Mouse (Mus musculus) kidney, adult 2 months (tissue): Measurements from ENCODE around the gene Fndc7. TPM values are rescaled to one million over a fixed set of nuclear protein-coding genes. Genes with fewer than 3 reads are reported as not detected.
A peak's percentile ranks its signal among the peaks of the same experiment; 100 is the strongest.

ENCODE experiments used
- DNase-seq: peaks from one replicate; pipeline ENCODE4 v3.0.0; 2021
- H3K27ac ChIP-seq: fragments of 200-500 bp; 2 replicates; pipeline ENCODE4 v1.5.1; 2012; ENCODE audit warnings: low read depth, low read length, control low read depth, inconsistent platforms; ENCODE audit not compliant: insufficient read depth
- H3K27me3 ChIP-seq: fragments of 200-500 bp; replicated peaks from 2 replicates; pipeline ENCODE4 v1.6.1; 2012; ENCODE audit warnings: mild to moderate bottlenecking, moderate library complexity, low read length, inconsistent platforms; ENCODE audit not compliant: control insufficient read depth, insufficient read depth
- H3K36me3 ChIP-seq: fragments of 200-500 bp; 2 replicates; pipeline ENCODE4 v1.6.1; 2012; ENCODE audit warnings: mild to moderate bottlenecking, moderate library complexity, low read length, inconsistent platforms; ENCODE audit not compliant: control insufficient read depth, insufficient read depth
- H3K4me1 ChIP-seq: fragments of 200-500 bp; 2 replicates; pipeline ENCODE4 v1.6.1; 2011; ENCODE audit warnings: low read length; ENCODE audit not compliant: control insufficient read depth, insufficient read depth
- H3K4me3 ChIP-seq: fragments of 200-500 bp; 2 replicates; pipeline ENCODE4 v1.5.1; 2011; ENCODE audit warnings: mild to moderate bottlenecking, low read depth, low read length, control low read depth; ENCODE audit not compliant: insufficient read depth
- CTCF ChIP-seq: fragments of 200-500 bp; conservative IDR thresholded peaks from 2 replicates; pipeline ENCODE4 v1.5.1; 2011; ENCODE audit warnings: low read depth, mild to moderate bottlenecking, control low read depth, low read length, moderate library complexity, mixed read lengths; ENCODE audit not compliant: insufficient read depth, insufficient read length
- POLR2A ChIP-seq: fragments of 200-500 bp; IDR thresholded peaks from one replicate; pipeline ENCODE4 v1.6.1; 2011; ENCODE audit warnings: low read depth, low read length, control low read depth
- WGBS: fragments of 180-500 bp; shearing (Covaris S2); methylation state at CpG from one replicate; pipeline ENCODE4 v1.1.7; 2018; 5-methylcytosine and 5-hydroxymethylcytosine counted together
- polyA plus RNA-seq: library from polyadenylated mRNA; depleted of rRNA; stranded (reverse); fragments of >200 nt; gene quantifications from 2 replicates; pipeline ENCODE4 v1.2.3, GENCODE M21; 2012

The Fndc7 gene
- polyA plus RNA-seq, 1 experiment = 0.25 TPM

GRCm38 (mm10) chr3:108910303-108911080 is 20.7 kb upstream of the Fndc7 start:
- H3K4me1 ChIP-seq = peaks cover 11% of the 10 kb centered on the region
- H3K36me3 ChIP-seq = peaks cover 2% of the 10 kb centered on the region
- H3K27ac ChIP-seq = peak overlapping the region; percentile 97
- H3K4me3 ChIP-seq = peak overlapping the region; percentile 81
- no peaks in the 10 kb centered on the region for H3K27me3 ChIP-seq
- WGBS = under 1% methylated on average over 32 of the region's 32 CpGs
- DNase-seq = peak; percentile 32
- no peak for TF ChIP-seq POLR2A
- no peak for TF ChIP-seq CTCF

DNA sequence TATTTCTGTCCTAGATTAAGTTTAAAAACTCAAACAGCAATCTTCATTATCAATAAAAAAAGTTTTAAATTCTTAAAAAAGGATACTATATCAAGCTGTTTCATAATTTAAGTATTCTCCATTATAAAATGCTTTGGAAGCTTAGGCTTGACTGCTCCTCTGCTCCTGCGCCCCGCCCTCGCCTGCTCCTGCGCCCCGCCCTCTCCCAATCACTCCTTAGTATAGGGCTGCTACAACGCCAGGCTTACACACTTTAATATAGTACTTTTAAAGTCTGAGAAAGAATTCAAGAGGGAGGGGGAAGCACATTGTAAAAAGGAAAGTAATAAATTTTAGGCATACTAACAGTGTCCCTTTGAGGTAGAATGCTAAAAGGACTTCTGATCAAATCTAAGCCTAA is 13.1 kb upstream of the Fndc7 start:
- TF ChIP-seq CTCF (no peak), POLR2A (no peak)
- Histone ChIP-seq H3K27me3 (no peaks in the 10 kb centered on the region), H3K4me1 (no peaks in the 10 kb centered on the region), H3K27ac (no peak overlapping the region), H3K4me3 (no peak overlapping the region), H3K36me3 (peaks cover 15% of the 10 kb centered on the region)
- 94% methylated on average over 6 of the region's 6 CpGs for WGBS
- no peak for DNase-seq

DNA sequence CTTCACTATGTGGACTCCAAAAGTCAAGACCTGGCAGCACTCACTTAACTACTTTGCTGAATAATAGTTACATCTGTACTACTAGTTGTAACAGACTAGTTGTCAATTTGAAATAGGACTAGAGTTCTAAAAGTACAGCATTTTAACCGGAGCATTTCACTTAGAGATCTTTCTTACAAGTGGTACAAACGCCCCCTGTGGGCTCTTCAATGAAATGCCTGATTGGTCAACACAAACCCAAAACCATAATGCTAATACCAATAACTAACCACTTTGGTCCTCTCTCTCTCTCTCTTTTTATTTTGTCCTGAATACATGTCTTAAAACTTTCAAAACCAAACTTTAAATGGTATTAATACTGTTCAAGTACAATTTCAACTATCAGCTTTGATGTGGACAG is 12.2 kb upstream of the Fndc7 start:
- H3K27ac ChIP-seq = no peak overlapping the region
- H3K27me3 ChIP-seq = no peaks in the 10 kb centered on the region
- peaks cover 15% of the 10 kb centered on the region for H3K36me3 ChIP-seq
- TF ChIP-seq CTCF (no peak), POLR2A (no peak)
- H3K4me1 ChIP-seq = no peaks in the 10 kb centered on the region
- no peak for DNase-seq
- WGBS = 51% methylated on average over 2 of the region's 2 CpGs
- no peak overlapping the region for H3K4me3 ChIP-seq

- TF ChIP-seq CTCF = no peak
- TF ChIP-seq POLR2A = no peak
- Histone ChIP-seq H3K27ac (no peak overlapping the region), H3K4me3 (no peak overlapping the region), H3K4me1 (no peaks in the 10 kb centered on the region), H3K36me3 (peaks cover 14% of the 10 kb centered on the region), H3K27me3 (no peaks in the 10 kb centered on the region)
- 82% methylated on average over 5 of the region's 5 CpGs for WGBS
- DNase-seq = no peak
Measured at GRCm38 (mm10) chr3:108900681-108901080, 10.9 kb upstream of the Fndc7 start.

GRCm38 (mm10) chr3:108900147-108900546 is 10.3 kb upstream of the Fndc7 start:
- H3K27ac ChIP-seq = no peak overlapping the region
- H3K4me1 ChIP-seq = no peaks in the 10 kb centered on the region
- DNase-seq = no peak
- no peak for TF ChIP-seq POLR2A
- TF ChIP-seq CTCF = no peak
- no peaks in the 10 kb centered on the region for H3K27me3 ChIP-seq
- peaks cover 14% of the 10 kb centered on the region for H3K36me3 ChIP-seq
- 92% methylated on average over 3 of the region's 3 CpGs for WGBS
- H3K4me3 ChIP-seq = no peak overlapping the region

DNA sequence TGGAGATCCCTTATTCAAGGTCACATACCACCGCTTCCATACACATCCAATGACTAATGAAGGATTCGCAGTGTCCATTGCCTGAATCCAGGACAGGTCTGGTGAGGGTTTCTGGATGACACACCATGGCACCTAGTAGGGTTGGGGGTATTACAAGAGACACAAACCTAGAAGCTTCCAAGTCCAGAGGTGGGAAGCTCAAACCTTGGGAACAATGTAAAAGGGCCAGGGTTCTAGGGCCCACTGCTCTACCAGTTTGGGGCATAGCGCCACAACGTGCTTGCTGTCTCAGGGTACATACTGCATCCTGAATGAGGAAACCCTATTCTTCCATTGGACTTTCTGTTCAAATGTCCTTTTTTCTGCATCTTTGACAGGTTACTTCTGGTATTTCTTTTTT is 8.8 kb upstream of the Fndc7 start:
- no peak overlapping the region for H3K4me3 ChIP-seq
- H3K4me1 ChIP-seq = no peaks in the 10 kb centered on the region
- H3K27me3 ChIP-seq = no peaks in the 10 kb centered on the region
- no peak for DNase-seq
- TF ChIP-seq POLR2A (no peak), CTCF (no peak)
- H3K27ac ChIP-seq = no peak overlapping the region
- 95% methylated on average over 4 of the region's 4 CpGs for WGBS
- H3K36me3 ChIP-seq = no peaks in the 10 kb centered on the region; the same call in 1 of the 2 replicates

GRCm38 (mm10) chr3:108892914-108893313 is 3.1 kb upstream of the Fndc7 start:
- H3K4me1 ChIP-seq = no peaks in the 10 kb centered on the region; the same call in 1 of the 2 replicates
- TF ChIP-seq CTCF = no peak
- no peak for TF ChIP-seq POLR2A
- no peak for DNase-seq
- WGBS = 55% methylated on average over 4 of the region's 4 CpGs
- no peak overlapping the region for H3K4me3 ChIP-seq
- no peaks in the 10 kb centered on the region for H3K27me3 ChIP-seq
- H3K27ac ChIP-seq = no peak overlapping the region
- H3K36me3 ChIP-seq = no peaks in the 10 kb centered on the region

DNA sequence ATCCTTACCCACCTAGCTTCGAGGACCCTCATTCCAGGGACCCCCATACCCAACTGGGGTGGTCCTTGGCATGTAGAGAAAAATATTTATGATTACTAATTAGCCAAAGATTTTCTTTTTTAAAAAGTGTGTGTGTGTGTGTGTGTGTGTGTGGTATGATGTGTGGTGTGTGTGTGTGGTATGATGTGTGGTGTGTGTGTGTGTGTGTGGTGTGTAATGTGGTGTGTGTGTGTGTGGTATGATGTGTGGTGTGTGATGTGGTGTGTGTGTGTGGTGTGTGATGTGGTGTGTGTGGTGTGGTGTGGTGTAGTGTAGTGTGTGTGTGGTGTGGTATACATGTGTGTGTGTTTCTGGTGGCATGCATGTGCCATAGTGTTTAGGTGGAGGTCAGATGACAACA is 2.3 kb upstream of the Fndc7 start:
- H3K27ac ChIP-seq = no peak overlapping the region
- no peaks in the 10 kb centered on the region; the same call in 1 of the 2 replicates for H3K27me3 ChIP-seq
- 77% methylated on average over 1 of the region's 1 CpGs for WGBS
- no peak for DNase-seq
- TF ChIP-seq CTCF = no peak
- TF ChIP-seq POLR2A = no peak
- H3K36me3 ChIP-seq = no peaks in the 10 kb centered on the region
- H3K4me1 ChIP-seq = no peaks in the 10 kb centered on the region; the same call in 1 of the 2 replicates
- no peak overlapping the region for H3K4me3 ChIP-seq
